Mouse (Mus musculus) kidney, embryonic 16.5 days (tissue): ENCODE data around the gene Nop2. TPM values are rescaled to one million over a fixed set of nuclear protein-coding genes. Genes with fewer than 3 reads are reported as not detected.
A peak's percentile ranks its signal among the peaks of the same experiment; 100 is the strongest.

ENCODE experiments used
- ATAC-seq: fragments of 200-750 bp; cut with Nextera tagmentation; 2 replicates; pipeline ENCODE4 v1.8.0; 2017; ENCODE audit warnings: moderate TSS enrichment; ENCODE audit not compliant: low FRiP score, low TSS enrichment
- H3K27ac ChIP-seq: fragments of 300-500 bp; sonication (generic); 2 replicates; pipeline ENCODE4 v1.5.1; 2014; ENCODE audit warnings: low read length
- H3K27me3 ChIP-seq: fragments of 300-500 bp; sonication (generic); 2 replicates; pipeline ENCODE4 v1.6.1; 2014; ENCODE audit warnings: low read length, control low read depth, mixed read lengths; ENCODE audit not compliant: insufficient read depth
- H3K36me3 ChIP-seq: fragments of 300-500 bp; sonication (generic); 2 replicates; pipeline ENCODE4 v1.6.1; 2014; ENCODE audit warnings: low read length, control low read depth, mixed read lengths; ENCODE audit not compliant: insufficient read depth
- H3K4me1 ChIP-seq: fragments of 300-500 bp; sonication (generic); 2 replicates; pipeline ENCODE4 v1.6.1; 2014; ENCODE audit warnings: low read length, control low read depth, mixed read lengths; ENCODE audit not compliant: insufficient read depth
- H3K4me2 ChIP-seq: fragments of 300-500 bp; sonication (generic); replicated peaks from 2 replicates; pipeline ENCODE4 v1.6.1; 2014; ENCODE audit warnings: low read depth, low read length
- H3K4me3 ChIP-seq: fragments of 300-500 bp; sonication (generic); 2 replicates; pipeline ENCODE4 v1.5.1; 2014; ENCODE audit warnings: mild to moderate bottlenecking, low read length
- H3K9ac ChIP-seq: fragments of 300-500 bp; sonication (generic); replicated peaks from 2 replicates; pipeline ENCODE4 v1.6.1; 2014; ENCODE audit warnings: low read length
- H3K9me3 ChIP-seq: fragments of 300-500 bp; sonication (generic); 2 replicates; pipeline ENCODE4 v1.6.1; 2016; ENCODE audit warnings: low read length, control low read depth
- WGBS: fragments of 180-500 bp; shearing (Covaris S2); extraction: QIAGEN DNeasy Blood & Tissue Kit; methylation state at CpG from one replicate; pipeline ENCODE4 v1.1.7; 2014; 5-methylcytosine and 5-hydroxymethylcytosine counted together
- polyA plus RNA-seq: library from polyadenylated mRNA; unstranded; fragments of >200 nt; fragmentation: Nextera tagmentation; extraction: Ambion mirVana; gene quantifications from 2 replicates; pipeline ENCODE4 v1.2.1, GENCODE M21; 2015

Nop2 gene
- polyA plus RNA-seq, 1 experiment from 2014 or later = 69.3 TPM

DNA sequence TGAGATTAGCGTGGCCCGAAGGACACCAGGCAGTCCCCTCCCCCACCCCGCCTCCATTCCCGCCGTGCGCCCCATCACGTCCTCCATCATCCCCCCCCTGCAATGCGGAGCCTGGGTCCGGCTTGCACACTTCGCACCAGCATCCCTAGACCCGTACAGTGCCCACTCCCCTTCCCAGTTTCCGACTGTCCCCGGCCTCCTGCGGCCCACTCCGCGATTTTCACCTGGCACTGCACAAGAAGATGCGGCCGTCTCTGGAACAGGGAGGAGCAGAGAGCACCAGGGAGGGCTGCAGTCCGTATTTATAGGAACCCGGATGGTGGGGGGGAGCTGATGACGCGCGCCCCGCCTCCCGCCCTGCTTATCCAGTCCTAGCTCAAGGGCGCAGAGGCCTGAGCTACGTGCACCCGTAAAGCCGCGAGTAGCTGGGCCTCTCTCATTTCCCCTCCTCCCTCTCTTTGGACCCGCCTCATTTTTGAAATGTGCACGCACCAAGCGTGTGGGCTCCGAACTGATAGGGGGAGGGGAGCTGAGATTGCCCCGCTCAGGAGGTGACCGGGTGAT, 33.7 kb downstream of the Nop2 start:
- H3K4me3 ChIP-seq = peak overlapping the region; percentile 93
- H3K9ac ChIP-seq = peak overlapping the region; percentile 96
- under 1% methylated on average over 33 of the region's 36 CpGs for WGBS
- H3K27ac ChIP-seq = peak overlapping the region; percentile 95
- H3K9me3 ChIP-seq = no peaks in the 10 kb centered on the region
- H3K4me2 ChIP-seq = peak overlapping the region; percentile 80
- ATAC-seq = peak; percentile 93
- H3K36me3 ChIP-seq = peaks cover 60% of the 10 kb centered on the region
- peaks cover 47% of the 10 kb centered on the region for H3K4me1 ChIP-seq
- no peaks in the 10 kb centered on the region for H3K27me3 ChIP-seq

DNA sequence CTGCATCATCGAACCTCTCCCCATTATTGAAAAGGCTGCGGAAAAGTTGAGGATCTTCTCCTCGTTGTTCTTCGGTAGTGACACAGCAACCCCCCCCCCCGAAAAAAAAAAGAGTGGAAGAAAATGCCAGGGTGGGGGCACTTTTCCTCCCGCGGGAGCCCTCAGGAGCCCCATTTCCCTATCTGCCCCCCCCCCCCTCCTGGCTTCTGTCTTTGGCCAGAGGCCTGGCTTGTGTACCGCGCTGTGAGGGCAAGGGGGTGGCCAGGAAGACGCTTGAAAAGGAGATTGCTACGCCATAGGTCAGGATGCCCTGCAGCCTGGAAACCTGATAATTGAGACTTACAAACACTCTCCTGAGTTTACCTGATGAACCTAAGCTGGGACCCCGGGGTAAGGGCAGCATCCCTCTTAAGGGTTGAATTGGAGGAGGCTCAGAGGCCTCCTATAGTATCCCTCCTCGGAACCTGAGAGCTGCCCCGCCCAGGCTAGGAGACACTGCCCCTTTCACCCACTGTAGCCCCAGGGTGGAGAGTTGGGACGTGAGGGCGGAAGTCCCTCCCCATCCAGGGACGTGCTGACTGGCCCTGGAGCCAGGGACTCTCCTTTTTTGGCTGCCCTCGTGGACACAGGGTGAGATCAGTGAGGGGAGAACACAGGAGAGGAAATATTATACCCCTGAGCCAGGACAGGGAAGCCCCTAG, 34.5 kb downstream of the Nop2 start, which contains the start of gene Gapdh:
TSS of gene Gapdh (minus strand) at position 417 of the 701 bp plus-strand sequence.
- H3K4me2 ChIP-seq = peak within 1 kb of the TSS; percentile 80
- peak; percentile 73 for ATAC-seq
- H3K27ac ChIP-seq = peak within 1 kb of the TSS; percentile 95
- WGBS = under 1% methylated on average over 18 of the region's 18 CpGs
- H3K36me3 ChIP-seq = peaks cover 60% of the 10 kb centered on the region
- H3K4me1 ChIP-seq = peaks cover 42% of the 10 kb centered on the region
- H3K9ac ChIP-seq = peak within 1 kb of the TSS; percentile 96
- no peaks in the 10 kb centered on the region for H3K27me3 ChIP-seq
- H3K4me3 ChIP-seq = peak within 1 kb of the TSS; percentile 93
- no peaks in the 10 kb centered on the region for H3K9me3 ChIP-seq

DNA sequence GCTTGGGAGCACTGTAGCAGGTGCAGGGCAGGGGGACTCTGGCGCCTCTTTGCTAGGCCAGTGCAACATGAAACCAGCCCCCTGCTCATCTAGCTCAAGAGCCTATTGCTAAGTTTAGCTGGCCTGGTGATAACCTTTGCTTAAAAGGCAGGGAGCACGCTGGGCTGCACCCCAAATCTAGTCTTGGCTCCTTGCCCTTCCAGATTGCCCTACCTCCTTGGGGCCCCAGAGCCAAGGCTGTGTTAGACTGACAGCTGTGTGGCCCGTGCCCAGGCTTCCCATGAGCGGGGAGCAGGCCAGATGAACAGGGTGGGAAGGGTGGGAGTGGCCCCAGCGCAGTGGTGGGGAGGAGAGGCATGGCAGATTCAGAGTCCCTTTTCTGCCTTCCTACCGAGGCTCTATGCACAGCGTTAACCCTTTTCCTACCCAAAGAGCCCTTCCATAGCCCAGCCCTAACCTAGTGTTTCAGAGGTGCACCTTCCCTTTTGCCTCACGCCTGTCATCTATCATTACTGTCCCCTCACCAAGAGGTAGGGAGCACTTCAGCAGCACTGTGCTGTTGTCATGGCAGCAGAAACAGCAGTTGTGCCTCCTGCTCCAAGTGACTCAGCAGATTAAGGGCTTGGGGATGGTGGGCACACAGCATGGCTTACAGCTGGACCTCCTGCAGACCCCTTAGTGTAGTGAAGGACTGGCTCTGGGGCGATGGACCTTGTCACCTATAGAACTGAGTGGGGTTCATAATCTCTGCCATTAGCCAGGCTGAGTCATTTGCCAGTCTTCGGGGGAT, 35.3 kb downstream of the Nop2 start:
- WGBS = 22% methylated on average over 10 of the region's 10 CpGs
- peak; percentile 17; the same call in 1 of the 2 replicates for ATAC-seq
- Histone ChIP-seq H3K27ac (peak overlapping the region; percentile 89), H3K9me3 (no peaks in the 10 kb centered on the region), H3K9ac (peak overlapping the region; percentile 96), H3K27me3 (no peaks in the 10 kb centered on the region), H3K4me1 (peaks cover 35% of the 10 kb centered on the region), H3K4me2 (peak overlapping the region; percentile 80), H3K4me3 (peak overlapping the region; percentile 93), H3K36me3 (peaks cover 64% of the 10 kb centered on the region)

DNA sequence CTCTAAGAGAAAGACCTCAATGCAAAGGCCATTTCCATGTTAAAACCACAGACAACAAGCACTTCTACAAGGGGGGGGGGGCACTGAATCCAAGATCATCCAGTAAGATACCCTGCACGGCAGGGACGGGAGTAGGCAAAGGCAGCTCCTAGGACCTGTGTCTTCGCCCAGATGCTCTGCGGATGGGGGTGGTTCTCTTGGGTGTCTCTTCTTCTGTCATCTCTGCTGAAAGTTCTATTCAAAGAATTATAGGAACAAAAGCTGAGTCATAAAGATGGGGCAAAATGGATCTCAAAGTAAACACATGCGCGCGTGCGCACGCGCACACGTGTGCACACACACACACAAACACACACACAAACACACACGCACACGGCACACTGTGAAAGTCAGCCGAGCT, 36.4 kb downstream of the Nop2 start:
- no peaks in the 10 kb centered on the region for H3K27me3 ChIP-seq
- no peak overlapping the region for H3K4me3 ChIP-seq
- WGBS = 91% methylated on average over 14 of the region's 14 CpGs
- H3K27ac ChIP-seq = no peak overlapping the region
- H3K9me3 ChIP-seq = no peaks in the 10 kb centered on the region
- H3K36me3 ChIP-seq = peaks cover 68% of the 10 kb centered on the region
- no peak overlapping the region for H3K9ac ChIP-seq
- ATAC-seq = no peak
- no peak overlapping the region for H3K4me2 ChIP-seq
- peaks cover 29% of the 10 kb centered on the region for H3K4me1 ChIP-seq

DNA sequence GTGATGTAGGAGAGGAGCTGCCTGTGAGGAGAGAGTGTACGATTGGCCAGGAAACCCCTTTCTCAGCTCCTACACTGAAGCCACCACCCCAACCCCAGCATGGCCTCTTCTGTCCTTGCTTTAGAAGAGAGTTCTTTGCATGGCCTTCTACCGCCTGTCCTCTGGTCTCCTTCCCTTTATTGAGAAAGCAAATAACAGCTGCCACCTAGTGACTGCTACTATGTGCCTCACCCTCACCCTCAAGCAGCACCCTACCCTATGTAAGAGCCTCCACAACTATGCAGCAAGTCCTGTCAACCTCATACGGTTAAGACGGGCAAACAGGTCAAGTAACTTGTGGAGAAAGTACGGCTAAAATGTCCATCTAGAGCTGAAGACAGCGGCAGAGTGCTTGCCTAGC, 38.5 kb downstream of the Nop2 start:
- no peaks in the 10 kb centered on the region for H3K27me3 ChIP-seq
- H3K4me3 ChIP-seq = no peak overlapping the region
- peaks cover 18% of the 10 kb centered on the region for H3K4me1 ChIP-seq
- H3K9ac ChIP-seq = no peak overlapping the region
- no peaks in the 10 kb centered on the region for H3K9me3 ChIP-seq
- no peak overlapping the region for H3K27ac ChIP-seq
- WGBS = 80% methylated on average over 6 of the region's 6 CpGs
- no peak for ATAC-seq
- H3K4me2 ChIP-seq = no peak overlapping the region
- peaks cover 78% of the 10 kb centered on the region for H3K36me3 ChIP-seq

DNA sequence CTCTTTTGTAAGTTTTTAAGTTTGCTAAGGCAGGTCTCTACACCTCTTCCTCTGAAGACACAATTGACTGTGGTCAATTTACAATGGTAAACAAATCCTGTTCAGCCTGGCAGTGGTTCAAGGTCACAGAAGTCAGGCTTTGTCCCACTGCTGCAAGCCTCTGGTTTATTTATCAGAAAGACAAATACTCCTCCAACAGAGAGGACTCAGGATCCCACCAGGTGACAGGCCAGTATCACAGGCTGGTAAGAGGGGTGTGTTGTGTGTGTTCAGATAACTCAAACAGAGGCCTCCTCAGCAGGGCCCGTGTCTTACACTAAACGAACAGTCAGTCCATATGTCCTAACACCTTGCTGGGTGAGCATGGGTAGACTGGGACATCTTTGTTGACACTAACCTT, 40.8 kb downstream of the Nop2 start:
- Histone ChIP-seq H3K9ac (no peak overlapping the region), H3K4me2 (no peak overlapping the region), H3K36me3 (peaks cover 97% of the 10 kb centered on the region), H3K4me1 (peaks cover 4% of the 10 kb centered on the region), H3K9me3 (no peaks in the 10 kb centered on the region), H3K27ac (no peak overlapping the region), H3K27me3 (no peaks in the 10 kb centered on the region), H3K4me3 (no peak overlapping the region)
- WGBS = 89% methylated on average over 2 of the region's 2 CpGs
- no peak for ATAC-seq

DNA sequence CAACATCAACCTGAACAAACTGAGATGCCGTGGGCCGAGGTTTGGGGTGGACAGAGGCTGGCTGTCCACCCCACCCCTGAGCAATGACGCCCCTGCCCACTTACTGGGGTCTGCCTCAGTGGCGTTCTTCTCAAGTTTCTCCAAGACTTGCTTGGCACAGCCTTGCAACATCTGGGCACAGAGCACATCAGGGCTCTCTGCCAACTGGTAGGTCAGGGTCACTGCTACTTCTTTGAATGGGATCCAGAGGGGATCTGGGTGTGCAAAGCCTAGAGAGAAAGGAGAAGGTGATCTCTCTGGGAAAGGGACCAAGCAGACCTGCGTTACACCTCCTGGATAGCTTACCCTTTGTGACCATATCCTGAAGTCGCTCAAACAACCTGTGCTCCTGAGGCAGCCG, 41.5 kb downstream of the Nop2 start:
- Histone ChIP-seq H3K27ac (no peak overlapping the region), H3K4me2 (no peak overlapping the region), H3K27me3 (no peaks in the 10 kb centered on the region), H3K9ac (no peak overlapping the region), H3K36me3 (peaks cover 98% of the 10 kb centered on the region), H3K4me1 (no peaks in the 10 kb centered on the region), H3K4me3 (no peak overlapping the region), H3K9me3 (no peaks in the 10 kb centered on the region)
- no peak for ATAC-seq
- 95% methylated on average over 7 of the region's 7 CpGs for WGBS

DNA sequence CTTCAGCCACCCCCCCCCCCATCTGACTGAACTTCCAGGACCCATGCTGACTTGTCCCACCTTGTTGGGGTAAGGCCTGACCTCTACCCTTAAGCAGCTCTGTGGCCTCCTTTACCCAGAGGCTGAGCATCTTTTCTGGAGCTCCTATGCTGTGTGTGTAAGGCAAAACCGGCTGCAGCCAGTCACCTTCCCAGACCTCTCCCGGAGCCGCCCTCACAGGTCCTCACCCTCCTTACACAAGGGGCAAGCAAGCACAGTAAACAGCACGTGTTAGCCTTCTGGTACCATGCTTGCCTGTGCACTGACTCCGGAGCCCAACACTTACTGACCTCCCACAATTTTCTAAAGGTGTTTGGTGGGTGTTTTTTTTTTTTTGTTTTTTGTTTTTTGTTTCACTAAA, 43.8 kb downstream of the Nop2 start:
- no peak overlapping the region for H3K4me3 ChIP-seq
- WGBS = 80% methylated on average over 5 of the region's 5 CpGs
- H3K4me2 ChIP-seq = no peak overlapping the region
- H3K27me3 ChIP-seq = no peaks in the 10 kb centered on the region
- peaks cover 98% of the 10 kb centered on the region for H3K36me3 ChIP-seq
- no peaks in the 10 kb centered on the region for H3K9me3 ChIP-seq
- H3K4me1 ChIP-seq = no peaks in the 10 kb centered on the region
- ATAC-seq = no peak
- no peak overlapping the region for H3K9ac ChIP-seq
- no peak overlapping the region for H3K27ac ChIP-seq

DNA sequence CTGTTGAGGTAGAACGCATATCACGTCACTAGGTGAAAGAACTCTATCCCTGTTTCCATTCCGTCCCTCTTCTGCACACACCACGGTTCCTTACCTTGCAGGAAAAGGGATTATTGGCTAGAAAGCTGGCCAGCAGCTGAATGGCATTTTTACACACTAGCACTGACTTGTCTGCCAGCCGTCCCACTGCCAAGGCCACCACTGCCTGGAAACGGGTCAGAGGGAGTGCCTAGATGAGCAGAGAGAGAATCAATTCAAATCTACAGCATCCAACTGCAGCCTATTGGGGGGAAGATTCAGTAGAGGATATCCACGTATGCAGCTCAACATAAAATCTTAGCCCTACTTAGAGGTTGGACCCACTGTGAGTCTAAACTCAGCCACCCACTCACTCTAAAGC, 47.9 kb downstream of the Nop2 start:
- no peak for ATAC-seq
- no peaks in the 10 kb centered on the region for H3K27me3 ChIP-seq
- H3K27ac ChIP-seq = no peak overlapping the region
- H3K4me3 ChIP-seq = no peak overlapping the region
- no peak overlapping the region for H3K9ac ChIP-seq
- no peaks in the 10 kb centered on the region for H3K4me1 ChIP-seq
- no peaks in the 10 kb centered on the region for H3K9me3 ChIP-seq
- H3K36me3 ChIP-seq = peaks cover 96% of the 10 kb centered on the region
- 85% methylated on average over 7 of the region's 7 CpGs for WGBS
- H3K4me2 ChIP-seq = no peak overlapping the region

DNA sequence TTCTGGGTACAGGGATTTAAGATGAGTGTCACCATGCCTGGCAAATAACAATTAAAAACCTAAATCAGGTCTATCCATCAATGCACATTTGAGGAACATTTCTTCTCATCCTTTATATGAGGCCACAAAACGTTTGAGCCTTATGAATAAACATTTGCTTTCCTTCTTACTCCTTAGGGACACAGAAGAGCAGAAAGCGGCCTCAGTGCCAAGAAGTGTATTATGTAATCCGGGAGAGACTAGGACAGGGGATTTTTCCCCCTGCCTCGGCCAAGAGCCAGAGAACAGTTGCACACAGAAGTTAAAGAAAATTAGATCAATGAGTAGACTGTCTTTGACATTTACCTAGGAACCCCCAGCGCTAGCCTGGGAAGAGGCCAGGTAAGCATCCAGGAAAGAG, 50.4 kb downstream of the Nop2 start:
- peaks cover 96% of the 10 kb centered on the region for H3K36me3 ChIP-seq
- WGBS = 87% methylated on average over 5 of the region's 5 CpGs
- no peaks in the 10 kb centered on the region for H3K4me1 ChIP-seq
- no peaks in the 10 kb centered on the region for H3K9me3 ChIP-seq
- H3K4me3 ChIP-seq = no peak overlapping the region
- no peak for ATAC-seq
- no peak overlapping the region for H3K9ac ChIP-seq
- no peaks in the 10 kb centered on the region for H3K27me3 ChIP-seq
- no peak overlapping the region for H3K4me2 ChIP-seq
- H3K27ac ChIP-seq = no peak overlapping the region
